Mouse (Mus musculus) limb, embryonic 15.5 days (tissue): ENCODE measurements around the gene Meiob. TPM values are rescaled to one million over a fixed set of nuclear protein-coding genes. Genes with fewer than 3 reads are reported as not detected.

Experiments
- ATAC-seq: fragments of 200-750 bp; cut with Nextera tagmentation; 2 replicates; pipeline ENCODE4 v1.8.0; 2017; ENCODE audit warnings: low read depth, moderate TSS enrichment; ENCODE audit not compliant: insufficient number of reproducible peaks, low FRiP score, low TSS enrichment
- H3K27ac ChIP-seq: fragments of 300-500 bp; sonication (generic); 2 replicates; pipeline ENCODE4 v1.5.1; 2015; ENCODE audit warnings: moderate library complexity, mild to moderate bottlenecking, inconsistent platforms
- H3K27me3 ChIP-seq: fragments of 300-500 bp; sonication (generic); 2 replicates; pipeline ENCODE4 v1.6.1; 2015; ENCODE audit warnings: inconsistent platforms
- H3K36me3 ChIP-seq: fragments of 300-500 bp; sonication (generic); 2 replicates; pipeline ENCODE4 v1.6.1; 2015; ENCODE audit warnings: inconsistent platforms
- H3K4me1 ChIP-seq: fragments of 300-500 bp; sonication (generic); 2 replicates; pipeline ENCODE4 v1.6.1; 2015; ENCODE audit warnings: inconsistent platforms
- H3K4me2 ChIP-seq: fragments of 300-500 bp; sonication (generic); 2 replicates; pipeline ENCODE4 v1.6.1; 2015; ENCODE audit warnings: mild to moderate bottlenecking, inconsistent platforms
- H3K4me3 ChIP-seq: fragments of 300-500 bp; sonication (generic); 2 replicates; pipeline ENCODE4 v1.5.1; 2015; ENCODE audit warnings: mild to moderate bottlenecking, inconsistent platforms
- H3K9ac ChIP-seq: fragments of 300-500 bp; sonication (generic); 2 replicates; pipeline ENCODE4 v1.6.1; 2015; ENCODE audit warnings: inconsistent platforms
- H3K9me3 ChIP-seq: fragments of 300-500 bp; sonication (generic); 2 replicates; pipeline ENCODE4 v1.6.1; 2016; ENCODE audit warnings: inconsistent platforms
- WGBS: fragments of 180-500 bp; shearing (Covaris S2); methylation state at CpG from one replicate; pipeline ENCODE4 v1.1.7; 2015; 5-methylcytosine and 5-hydroxymethylcytosine counted together
- polyA plus RNA-seq: library from polyadenylated mRNA; unstranded; fragments of >200 nt; fragmentation: Nextera tagmentation; extraction: Ambion mirVana; gene quantifications from 2 replicates; pipeline ENCODE4 v1.2.1, GENCODE M21; 2015

The Meiob gene
- polyA plus RNA-seq, 1 experiment from 2014 or later: not detected

GRCm38 (mm10) chr17:24878531-24878930, 74.4 kb downstream of the Meiob start:
- H3K9me3 ChIP-seq: no peaks in the 10 kb centered on the region
- H3K36me3 ChIP-seq: peaks cover 16% of the 10 kb centered on the region
- H3K27me3 ChIP-seq: no peaks in the 10 kb centered on the region
- peaks cover 9% of the 10 kb centered on the region; the same call in 1 of the 2 replicates for H3K4me1 ChIP-seq
- H3K4me3 ChIP-seq: no peak overlapping the region
- 56% methylated on average over 8 of the region's 8 CpGs for WGBS
- no peak overlapping the region for H3K4me2 ChIP-seq
- no peak overlapping the region for H3K27ac ChIP-seq
- no peak for ATAC-seq
- no peak overlapping the region for H3K9ac ChIP-seq

DNA sequence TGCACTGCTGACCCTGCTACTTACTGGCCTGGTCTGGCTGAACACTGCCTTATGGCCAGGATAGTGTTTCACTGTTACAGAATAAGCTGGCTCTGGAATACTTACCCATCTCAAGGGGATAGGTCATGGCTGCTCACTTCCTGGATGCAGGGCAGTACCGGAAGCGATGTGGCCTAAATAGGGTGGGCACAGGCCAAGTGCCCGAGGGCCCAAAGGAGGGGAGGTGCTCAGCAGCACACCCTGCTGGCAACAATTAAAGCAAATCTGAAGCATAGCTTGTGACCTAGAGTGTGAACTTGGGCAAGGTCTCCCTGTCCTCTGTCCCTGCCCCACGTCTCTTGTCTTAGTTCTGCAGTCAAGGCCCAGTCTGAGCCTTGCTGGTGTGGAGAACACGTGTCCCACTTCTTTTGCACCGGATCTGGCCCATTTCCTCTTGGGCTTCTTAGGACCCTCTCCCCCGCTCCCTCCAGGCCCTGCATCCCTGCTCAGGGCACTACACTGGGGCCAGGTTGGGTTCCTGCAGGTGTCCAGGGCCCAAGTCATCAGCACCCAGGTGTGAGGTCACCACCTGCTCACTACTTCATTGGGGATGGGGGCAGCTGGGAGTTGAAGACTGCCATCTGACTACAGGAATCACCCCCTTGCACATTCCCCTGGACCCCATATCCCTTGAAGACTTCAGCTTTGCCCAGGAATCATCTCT, 77.8 kb downstream of the Meiob start:
- no peak overlapping the region for H3K4me3 ChIP-seq
- 51% methylated on average over 7 of the region's 7 CpGs for WGBS
- H3K27me3 ChIP-seq: no peaks in the 10 kb centered on the region
- no peak overlapping the region for H3K27ac ChIP-seq
- no peak overlapping the region for H3K4me2 ChIP-seq
- no peak for ATAC-seq
- no peaks in the 10 kb centered on the region for H3K9me3 ChIP-seq
- peaks cover 26% of the 10 kb centered on the region for H3K36me3 ChIP-seq
- no peak overlapping the region for H3K9ac ChIP-seq
- peaks cover 23% of the 10 kb centered on the region for H3K4me1 ChIP-seq

GRCm38 (mm10) chr17:24884391-24884790, 80.3 kb downstream of the Meiob start:
- Histone ChIP-seq H3K9me3 (no peaks in the 10 kb centered on the region), H3K4me2 (no peak overlapping the region), H3K9ac (no peak overlapping the region), H3K4me1 (peaks cover 34% of the 10 kb centered on the region), H3K27ac (no peak overlapping the region), H3K27me3 (no peaks in the 10 kb centered on the region), H3K36me3 (peaks cover 34% of the 10 kb centered on the region), H3K4me3 (no peak overlapping the region)
- no peak for ATAC-seq
- WGBS: 88% methylated on average over 6 of the region's 6 CpGs

DNA sequence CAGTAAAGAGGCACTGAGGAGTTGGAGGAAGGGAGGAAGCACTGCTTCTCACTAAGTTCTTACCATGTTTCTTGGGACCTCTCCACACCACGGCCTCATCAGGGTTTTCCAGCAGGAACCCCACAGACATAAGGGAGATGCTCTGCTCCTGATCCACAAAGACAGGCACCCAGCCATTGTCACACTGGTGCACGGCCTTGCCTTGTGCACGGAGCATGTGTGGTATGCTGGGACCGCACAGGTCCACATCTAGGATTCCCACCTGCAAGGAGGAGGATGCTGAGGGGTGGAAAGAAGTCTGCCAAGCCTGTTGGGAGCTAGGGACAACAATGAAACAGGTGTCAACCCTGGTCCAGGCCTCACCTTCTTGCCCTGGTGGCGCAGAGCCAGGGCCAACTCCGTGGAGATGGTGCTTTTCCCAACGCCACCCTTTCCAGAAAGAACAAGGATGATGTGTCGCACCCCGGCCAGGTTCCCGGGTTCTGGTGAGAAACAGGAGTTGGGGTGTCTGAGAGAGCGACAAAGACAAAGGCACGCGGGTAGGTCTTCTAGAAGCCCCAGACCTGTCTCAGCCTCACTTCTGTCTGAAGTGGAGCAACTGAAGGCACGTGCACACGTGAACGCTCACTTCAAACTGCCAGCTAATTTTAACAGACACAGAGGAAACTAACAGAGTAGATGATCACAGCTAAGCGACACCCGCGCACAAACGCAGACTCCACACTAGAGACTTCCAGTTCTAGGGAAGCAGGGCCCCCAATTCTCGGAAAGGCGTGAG, 81.5 kb downstream of the Meiob start:
- WGBS: 22% methylated on average over 22 of the region's 22 CpGs
- Histone ChIP-seq H3K4me3 (peak overlapping the region; percentile 95), H3K4me2 (peak overlapping the region; percentile 74), H3K4me1 (peaks cover 34% of the 10 kb centered on the region), H3K27me3 (no peaks in the 10 kb centered on the region), H3K9ac (peak overlapping the region; percentile 61), H3K27ac (no peak overlapping the region), H3K36me3 (peaks cover 46% of the 10 kb centered on the region), H3K9me3 (no peaks in the 10 kb centered on the region)
- ATAC-seq: no peak

- H3K27ac ChIP-seq: peak within 1 kb of the TSS; percentile 57
- peak within 1 kb of the TSS; percentile 89 for H3K4me2 ChIP-seq
- no peaks in the 10 kb centered on the region for H3K27me3 ChIP-seq
- H3K9ac ChIP-seq: peak within 1 kb of the TSS; percentile 89
- peaks cover 34% of the 10 kb centered on the region for H3K4me1 ChIP-seq
- peaks cover 54% of the 10 kb centered on the region for H3K36me3 ChIP-seq
- peak; percentile 95 for ATAC-seq
- no peaks in the 10 kb centered on the region for H3K9me3 ChIP-seq
- WGBS: under 1% methylated on average over 69 of the region's 69 CpGs
- peak within 1 kb of the TSS; percentile 95 for H3K4me3 ChIP-seq
Observed at GRCm38 (mm10) chr17:24886134-24886931, 82.2 kb downstream of the Meiob start, which contains the start of the genes Nubp2 and Spsb3. Nubp2 (minus strand) TSS chr17:24886349. Spsb3 (plus strand) TSS chr17:24886643.

- Histone ChIP-seq H3K4me3 (peak overlapping the region; percentile 95), H3K27ac (peak overlapping the region; percentile 57), H3K9ac (peak overlapping the region; percentile 89), H3K27me3 (no peaks in the 10 kb centered on the region), H3K36me3 (peaks cover 59% of the 10 kb centered on the region), H3K4me1 (peaks cover 34% of the 10 kb centered on the region), H3K4me2 (peak overlapping the region; percentile 89), H3K9me3 (no peaks in the 10 kb centered on the region)
- 0 out of 2 replicates have a peak, but pooled peaks have one; percentile 1 for ATAC-seq
- under 1% methylated on average over 18 of the region's 18 CpGs for WGBS
Observed at GRCm38 (mm10) chr17:24886932-24887271, 82.8 kb downstream of the Meiob start.

- no peaks in the 10 kb centered on the region for H3K27me3 ChIP-seq
- H3K9me3 ChIP-seq: no peaks in the 10 kb centered on the region
- peaks cover 59% of the 10 kb centered on the region for H3K36me3 ChIP-seq
- peak overlapping the region; percentile 89 for H3K9ac ChIP-seq
- no peak overlapping the region for H3K27ac ChIP-seq
- no peak for ATAC-seq
- H3K4me2 ChIP-seq: peak overlapping the region; percentile 89
- peaks cover 34% of the 10 kb centered on the region for H3K4me1 ChIP-seq
- 57% methylated on average over 18 of the region's 18 CpGs for WGBS
- H3K4me3 ChIP-seq: peak overlapping the region; percentile 95
Observed at GRCm38 (mm10) chr17:24887291-24888080, 83.4 kb downstream of the Meiob start.

DNA sequence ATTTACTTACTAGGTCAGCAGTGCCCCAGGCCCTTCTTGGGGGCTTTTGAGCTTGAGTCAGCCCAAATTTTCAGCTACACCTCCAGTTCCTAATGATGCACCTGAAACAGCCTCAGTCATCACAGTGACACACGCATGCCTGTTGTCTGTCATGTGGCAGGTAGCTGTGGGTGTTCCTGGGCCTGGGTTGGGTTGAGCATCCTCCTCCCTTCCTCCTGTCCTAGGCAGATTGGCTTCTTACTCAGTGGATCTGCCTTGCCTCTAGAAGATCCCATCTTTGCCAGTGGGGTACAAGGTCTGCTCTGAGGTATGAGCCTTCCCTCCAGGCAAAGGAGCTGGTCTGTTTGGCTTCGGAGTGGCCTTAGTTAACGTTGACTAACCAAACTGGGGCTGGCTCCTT, 84.8 kb downstream of the Meiob start:
- Histone ChIP-seq H3K9ac (no peak overlapping the region), H3K4me2 (no peak overlapping the region), H3K27ac (no peak overlapping the region), H3K36me3 (peaks cover 59% of the 10 kb centered on the region), H3K9me3 (no peaks in the 10 kb centered on the region), H3K27me3 (no peaks in the 10 kb centered on the region), H3K4me1 (peaks cover 39% of the 10 kb centered on the region), H3K4me3 (no peak overlapping the region)
- 84% methylated on average over 3 of the region's 3 CpGs for WGBS
- no peak for ATAC-seq

Other genes starting within 250 kb of the Meiob start
- 49.9 and 54.0 TPM in 2 replicates for gene Tsc2, start 171.7 kb upstream of the Meiob start, polyA plus RNA-seq
- gene Nthl1, start 171.6 kb upstream of the Meiob start, polyA plus RNA-seq: 20.9 and 21.3 TPM in 2 replicates
- 56.5 and 57.7 TPM in 2 replicates for gene Slc9a3r2, start 154.0 kb upstream of the Meiob start, polyA plus RNA-seq
- gene Npw, start 145.8 kb upstream of the Meiob start, polyA plus RNA-seq: not detected in 2 replicates
- gene Zfp598, start 134.6 kb upstream of the Meiob start, polyA plus RNA-seq: 21.4 and 22.1 TPM in 2 replicates
- 3.0 and 3.2 TPM in 2 replicates for gene Syngr3, start 114.3 kb upstream of the Meiob start, polyA plus RNA-seq
- 32.8 and 33.8 TPM in 2 replicates for gene Gfer, start 108.1 kb upstream of the Meiob start, polyA plus RNA-seq
- gene Noxo1, start 108.1 kb upstream of the Meiob start, polyA plus RNA-seq: 1.8 and 2.9 TPM in 2 replicates
- gene Tbl3, start 96.6 kb upstream of the Meiob start, polyA plus RNA-seq: 57.3 and 59.0 TPM in 2 replicates
- 0.29 TPM in 1 of 2 replicates, not detected in the other for gene Rnf151, start 86.2 kb upstream of the Meiob start, polyA plus RNA-seq
- 1,428 and 1,497 TPM in 2 replicates for gene Rps2, start 86.2 kb upstream of the Meiob start, polyA plus RNA-seq
- gene Ndufb10, start 79.8 kb upstream of the Meiob start, polyA plus RNA-seq: 208 and 226 TPM in 2 replicates
- gene Rpl3l, start 76.5 kb upstream of the Meiob start, polyA plus RNA-seq: 0.30 TPM in 1 of 2 replicates, not detected in the other
- 25.9 and 26.8 TPM in 2 replicates for gene Msrb1, start 67.6 kb upstream of the Meiob start, polyA plus RNA-seq
- gene Hs3st6, start 51.3 kb upstream of the Meiob start, polyA plus RNA-seq: 5.2 and 5.7 TPM in 2 replicates
- 37.7 and 43.3 TPM in 2 replicates for gene Hagh, start 35.9 kb downstream of the Meiob start, polyA plus RNA-seq
- gene Fahd1, start 46.1 kb downstream of the Meiob start, polyA plus RNA-seq: 19.0 and 19.6 TPM in 2 replicates
- gene Igfals, start 61.7 kb downstream of the Meiob start, polyA plus RNA-seq: 0.29 and 0.58 TPM in 2 replicates
- 47.7 and 49.6 TPM in 2 replicates for gene Nubp2, start 82.1 kb downstream of the Meiob start, polyA plus RNA-seq
- 41.7 and 43.7 TPM in 2 replicates for gene Spsb3, start 82.4 kb downstream of the Meiob start, polyA plus RNA-seq
- gene Eme2, start 90.8 kb downstream of the Meiob start, polyA plus RNA-seq: 27.4 and 29.9 TPM in 2 replicates
- gene Mrps34, start 90.8 kb downstream of the Meiob start, polyA plus RNA-seq: 81.9 and 86.9 TPM in 2 replicates
- 31.9 and 36.0 TPM in 2 replicates for gene Nme3, start 92.2 kb downstream of the Meiob start, polyA plus RNA-seq
- gene Mapk8ip3, start 132.7 kb downstream of the Meiob start, polyA plus RNA-seq: 29.5 and 30.6 TPM in 2 replicates
- gene Jpt2, start 156.4 kb downstream of the Meiob start, polyA plus RNA-seq: 165 and 170 TPM in 2 replicates
- gene Cramp1l, start 211.5 kb downstream of the Meiob start, polyA plus RNA-seq: 6.0 and 6.2 TPM in 2 replicates
- 14.9 and 17.0 TPM in 2 replicates for gene Ift140, start 211.8 kb downstream of the Meiob start, polyA plus RNA-seq